Mouse (Mus musculus) midbrain, embryonic 13.5 days (tissue): Measurements from ENCODE around the gene Lce1g. TPM values are rescaled to one million over a fixed set of nuclear protein-coding genes. Genes with fewer than 3 reads are reported as not detected.

Experiments used
- polyA plus RNA-seq: library from polyadenylated mRNA; unstranded; fragments of >200 nt; fragmentation: Nextera tagmentation; extraction: Ambion mirVana; gene quantifications from 2 replicates; pipeline ENCODE4 v1.2.1, GENCODE M21; 2015

The Lce1g gene
- polyA plus RNA-seq, 1 experiment from 2014 or later, result not detected

Other genes with a start within 250 kb of the Lce1g start
- not detected in 2 replicates for gene 2310046K23Rik, start 217.8 kb downstream of the Lce1g start, polyA plus RNA-seq
- gene Ivl, start 178.6 kb downstream of the Lce1g start, polyA plus RNA-seq, result not detected in 2 replicates
- gene Smcp, start 163.3 kb downstream of the Lce1g start, polyA plus RNA-seq, result not detected in 2 replicates
- not detected in 2 replicates for gene 2210017I01Rik, start 144.8 kb downstream of the Lce1g start, polyA plus RNA-seq
- gene Lce6a, start 130.7 kb downstream of the Lce1g start, polyA plus RNA-seq, result not detected in 2 replicates
- gene Lce1a1, start 104.0 kb downstream of the Lce1g start, polyA plus RNA-seq, result not detected in 2 replicates
- gene Lce1b, start 95.4 kb downstream of the Lce1g start, polyA plus RNA-seq, result not detected in 2 replicates
- not detected in 2 replicates for gene Lce1a2, start 82.0 kb downstream of the Lce1g start, polyA plus RNA-seq
- not detected in 2 replicates for gene Lce1c, start 73.1 kb downstream of the Lce1g start, polyA plus RNA-seq
- gene Lce1d, start 65.1 kb downstream of the Lce1g start, polyA plus RNA-seq, result not detected in 2 replicates
- gene Lce1e, start 43.3 kb downstream of the Lce1g start, polyA plus RNA-seq, result not detected in 2 replicates
- not detected in 2 replicates for gene Lce1f, start 32.0 kb downstream of the Lce1g start, polyA plus RNA-seq
- gene Gm38119, start 13.2 kb downstream of the Lce1g start, polyA plus RNA-seq, result not detected in 2 replicates
- not detected in 2 replicates for gene Lce1h, start 12.7 kb upstream of the Lce1g start, polyA plus RNA-seq
- not detected in 2 replicates for gene Lce1i, start 26.6 kb upstream of the Lce1g start, polyA plus RNA-seq
- not detected in 2 replicates for gene Lce1j, start 38.2 kb upstream of the Lce1g start, polyA plus RNA-seq
- not detected in 2 replicates for gene Lce1k, start 55.6 kb upstream of the Lce1g start, polyA plus RNA-seq
- not detected in 2 replicates for gene Kprp, start 74.9 kb upstream of the Lce1g start, polyA plus RNA-seq
- gene Lce1l, start 98.9 kb upstream of the Lce1g start, polyA plus RNA-seq, result not detected in 2 replicates
- not detected in 2 replicates for gene 2310050C09Rik, start 117.9 kb upstream of the Lce1g start, polyA plus RNA-seq
- not detected in 2 replicates for gene Lce3a, start 173.9 kb upstream of the Lce1g start, polyA plus RNA-seq
- not detected in 2 replicates for gene Lce3b, start 180.6 kb upstream of the Lce1g start, polyA plus RNA-seq
- not detected in 2 replicates for gene Lce3c, start 192.1 kb upstream of the Lce1g start, polyA plus RNA-seq
- gene Lce3d, start 205.1 kb upstream of the Lce1g start, polyA plus RNA-seq, result not detected in 2 replicates
- not detected in 2 replicates for gene Lce3e, start 214.7 kb upstream of the Lce1g start, polyA plus RNA-seq
- gene Lce3f, start 239.9 kb upstream of the Lce1g start, polyA plus RNA-seq, result not detected in 2 replicates